Mouse (Mus musculus): ENCODE measurements around the gene Mrpl53.
A peak's percentile ranks its signal among the peaks of the same experiment; 100 is the strongest.

Mrpl53 gene

GRCm38 (mm10) chr6:83120930-83121862 lies 12.4 kb downstream of the Mrpl53 start, which contains the start of gene Wbp1:
Gene Wbp1 (minus strand): TSS chr6:83121559.
- peak; percentile 100 for DNase-seq (ENCODE audit: low read depth, low spot score)

GRCm38 (mm10) chr6:83121863-83122710 lies 13.2 kb downstream of the Mrpl53 start:
- DNase-seq (ENCODE audit: low read depth, low spot score), result no peak

- DNase-seq (ENCODE audit: low read depth, low spot score), result no peak
Measured at GRCm38 (mm10) chr6:83122961-83123360, 14.1 kb downstream of the Mrpl53 start.

GRCm38 (mm10) chr6:83124851-83125312 lies 16.0 kb downstream of the Mrpl53 start:
- DNase-seq (ENCODE audit: low read depth, low spot score), result peak; percentile 97

- DNase-seq (ENCODE audit: low read depth, low spot score), result no peak
Measured at GRCm38 (mm10) chr6:83125331-83125730, 16.5 kb downstream of the Mrpl53 start, which contains the start of gene Ino80b. Gene Ino80b (minus strand): TSS chr6:83125431.

- peak; percentile 47 for DNase-seq (ENCODE audit: low read depth, low spot score)
Measured at GRCm38 (mm10) chr6:83127419-83127818, 18.6 kb downstream of the Mrpl53 start.

GRCm38 (mm10) chr6:83131469-83132034 lies 22.7 kb downstream of the Mrpl53 start:
- DNase-seq (ENCODE audit: low read depth, low spot score), result no peak

- DNase-seq (ENCODE audit: low read depth, low spot score), result peak; percentile 35
Measured at GRCm38 (mm10) chr6:83132176-83132919, 23.5 kb downstream of the Mrpl53 start.

- no peak for DNase-seq (ENCODE audit: low read depth, low spot score)
Measured at GRCm38 (mm10) chr6:83134226-83134625, 25.4 kb downstream of the Mrpl53 start.

- DNase-seq (ENCODE audit: low read depth, low spot score), result no peak
Measured at GRCm38 (mm10) chr6:83134951-83135513, 26.2 kb downstream of the Mrpl53 start, which contains the start of gene Rtkn. Gene Rtkn (plus strand): TSS chr6:83135463.

- peak; percentile 34 for DNase-seq (ENCODE audit: low read depth, low spot score)
Measured at GRCm38 (mm10) chr6:83135571-83136161, 26.8 kb downstream of the Mrpl53 start.

GRCm38 (mm10) chr6:83136291-83136880 lies 27.5 kb downstream of the Mrpl53 start:
- DNase-seq (ENCODE audit: low read depth, low spot score), result no peak

GRCm38 (mm10) chr6:83136881-83137575 lies 28.2 kb downstream of the Mrpl53 start:
- peak; percentile 44 for DNase-seq (ENCODE audit: low read depth, low spot score)

- DNase-seq (ENCODE audit: low read depth, low spot score), result peak; percentile 50
Measured at GRCm38 (mm10) chr6:83137576-83137950, 28.7 kb downstream of the Mrpl53 start.

GRCm38 (mm10) chr6:83138056-83138455 lies 29.2 kb downstream of the Mrpl53 start:
- DNase-seq (ENCODE audit: low read depth, low spot score), result peak; percentile 36

GRCm38 (mm10) chr6:83140044-83140443 lies 31.2 kb downstream of the Mrpl53 start:
- DNase-seq (ENCODE audit: low read depth, low spot score), result no peak

GRCm38 (mm10) chr6:83141636-83142035 lies 32.8 kb downstream of the Mrpl53 start:
- DNase-seq (ENCODE audit: low read depth, low spot score), result no peak

GRCm38 (mm10) chr6:83142211-83142731 lies 33.4 kb downstream of the Mrpl53 start:
- peak; percentile 58 for DNase-seq (ENCODE audit: low read depth, low spot score)

GRCm38 (mm10) chr6:83142886-83143285 lies 34.0 kb downstream of the Mrpl53 start:
- DNase-seq (ENCODE audit: low read depth, low spot score), result no peak
